Mouse (Mus musculus) retina, embryonic 14.5 days (tissue): ENCODE measurements around the gene Gm10309.
A peak's percentile ranks its signal among the peaks of the same experiment; 100 is the strongest.

Source experiments
- DNase-seq: peaks from one replicate; pipeline ENCODE4 v3.0.0-alpha.2; 2015; ENCODE audit warnings: low spot score

The Gm10309 gene

DNA sequence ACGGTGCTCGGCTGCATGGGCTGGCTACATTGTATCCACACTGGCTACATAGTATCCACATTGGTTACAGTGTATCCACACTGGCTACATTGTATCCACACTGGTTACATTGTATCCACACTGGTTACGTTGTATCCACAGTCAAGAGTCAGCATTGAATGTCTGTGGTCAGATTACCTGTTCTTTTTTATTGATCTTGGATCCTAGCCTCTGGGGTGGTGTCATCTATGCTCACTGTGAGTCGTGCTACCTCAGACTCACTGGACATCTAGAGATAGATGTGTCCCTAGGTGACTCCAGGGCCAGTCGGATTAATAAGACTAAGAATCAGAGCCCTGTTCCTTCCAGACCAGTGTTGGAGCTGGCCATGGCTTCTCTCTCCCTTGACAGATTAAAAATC lies 34.9 kb downstream of the Gm10309 start:
- no peak for DNase-seq

DNA sequence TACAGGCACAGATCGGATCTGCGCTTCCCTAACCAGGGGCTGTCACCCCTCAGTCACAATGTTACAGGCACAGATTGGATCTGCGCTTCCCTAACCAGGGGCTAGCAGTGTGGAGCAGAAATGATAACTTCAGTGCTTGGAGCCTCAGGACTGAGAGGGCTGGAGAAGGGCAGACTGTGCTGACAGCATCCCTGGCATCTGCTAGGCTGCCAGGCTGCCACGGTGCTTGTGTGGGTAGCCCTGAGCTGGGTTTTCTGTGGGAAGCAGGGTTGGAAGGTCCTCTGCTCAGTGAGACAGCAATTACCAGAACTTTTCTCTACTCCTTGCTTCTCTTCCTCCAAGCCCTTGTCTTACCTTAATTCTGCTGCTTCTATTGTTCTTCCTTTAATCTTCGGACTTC lies 37.1 kb downstream of the Gm10309 start:
- no peak for DNase-seq

GRCm38 (mm10) chr17:86467291-86467898 lies 37.6 kb downstream of the Gm10309 start:
- no peak for DNase-seq

- peak; percentile 26 for DNase-seq
These were observed 38.2 kb downstream of the Gm10309 start for GRCm38 (mm10) chr17:86466871-86467270.

DNA sequence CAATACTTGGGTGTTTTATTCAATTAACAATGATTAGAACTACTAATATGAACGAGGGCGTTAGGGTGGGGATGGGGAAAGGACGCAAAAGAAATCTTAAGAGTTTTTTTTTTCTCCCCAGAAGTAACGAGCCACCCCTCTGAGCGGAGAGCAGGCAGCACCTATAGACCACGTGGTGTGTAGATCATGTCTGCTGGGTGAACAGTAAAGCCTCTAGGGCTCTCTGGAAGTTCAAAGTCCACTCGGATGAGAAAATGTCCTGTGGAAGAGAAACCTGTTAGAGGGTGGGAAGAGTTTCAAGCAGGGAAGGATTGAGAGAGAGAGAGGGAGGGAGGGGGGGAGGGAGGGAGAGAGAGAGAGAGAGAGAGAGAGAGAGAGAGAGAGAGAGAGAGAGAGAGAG lies 38.6 kb downstream of the Gm10309 start:
- no peak for DNase-seq

DNA sequence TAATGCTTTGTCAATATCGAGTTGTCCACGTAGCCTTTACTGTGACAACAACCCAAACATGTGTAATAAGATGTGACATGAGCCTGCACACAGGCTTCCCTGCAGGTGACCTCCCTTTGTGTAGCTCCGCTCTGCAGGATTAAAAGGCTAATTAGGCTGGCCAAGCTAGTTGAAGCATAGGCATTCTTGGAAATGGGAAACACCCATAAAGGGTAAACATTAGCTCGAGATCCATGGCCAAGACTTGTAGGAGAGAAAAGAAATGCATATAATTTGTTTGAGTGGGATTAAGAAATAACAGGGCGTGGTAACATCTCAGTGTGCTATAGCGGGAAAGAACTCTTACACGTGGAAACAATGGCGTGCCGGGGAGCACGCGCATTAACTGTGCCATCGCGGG lies 39.2 kb downstream of the Gm10309 start:
- DNase-seq: peak; percentile 60

GRCm38 (mm10) chr17:86464689-86465363 lies 40.2 kb downstream of the Gm10309 start:
- peak; percentile 27 for DNase-seq

- no peak for DNase-seq
These were observed 40.8 kb downstream of the Gm10309 start for GRCm38 (mm10) chr17:86464197-86464596.

DNA sequence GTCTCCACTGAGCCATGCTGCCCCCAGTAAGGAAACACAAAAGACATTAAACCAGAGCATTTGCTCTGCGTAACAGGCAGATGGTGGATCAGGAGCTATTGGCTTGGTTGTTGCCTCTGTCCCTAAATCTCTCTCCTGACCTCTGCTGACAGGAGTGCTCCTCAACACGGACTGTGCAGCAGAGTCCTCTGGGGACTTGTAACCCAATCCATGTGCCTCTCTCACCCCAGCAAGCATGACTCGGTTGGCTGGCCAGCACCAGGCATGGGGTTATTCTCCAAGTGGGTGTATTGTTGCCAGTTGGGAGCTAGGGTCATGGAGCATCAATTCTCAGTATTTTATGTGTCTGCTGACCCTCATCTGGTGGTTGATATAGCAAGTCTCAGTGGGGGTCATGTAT lies 41.7 kb downstream of the Gm10309 start:
- DNase-seq: no peak

DNA sequence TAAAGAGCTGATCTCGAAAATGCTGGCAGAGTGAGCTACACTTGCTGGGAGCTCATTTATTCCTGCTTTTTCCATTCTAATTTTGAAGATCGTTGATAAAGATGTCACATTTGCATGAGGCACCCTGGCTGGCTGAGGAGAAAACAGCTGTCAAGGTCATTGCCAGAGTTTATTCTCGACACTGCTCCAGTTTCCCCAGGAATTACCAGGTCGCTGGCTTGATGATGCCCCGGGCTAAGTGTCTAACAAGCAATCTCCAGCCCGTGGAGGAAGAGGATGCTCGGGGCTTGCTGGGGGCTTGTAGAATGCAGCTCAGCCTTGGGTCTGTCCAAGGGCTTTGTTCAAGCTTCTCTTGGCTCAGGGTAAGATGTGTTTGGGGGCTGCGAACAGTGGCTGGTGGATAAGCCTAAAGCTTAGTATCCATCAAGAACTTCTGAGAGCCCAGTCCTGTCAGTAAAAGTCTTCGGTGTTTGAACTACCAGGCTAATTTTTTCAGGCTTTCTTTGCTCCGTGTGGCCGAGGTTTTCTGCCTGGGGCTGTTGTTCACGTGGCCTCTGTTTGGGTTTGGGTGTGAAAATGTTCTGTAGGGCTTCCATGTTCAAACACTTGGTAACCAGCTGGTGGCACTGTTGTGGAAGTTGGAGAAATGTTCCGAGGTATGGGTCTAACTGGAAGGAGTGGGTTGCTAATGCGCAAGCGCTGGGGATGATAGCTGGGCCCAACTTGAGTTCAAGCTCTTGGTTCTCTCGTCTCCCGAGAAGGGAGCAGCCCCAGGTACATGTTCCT lies 44.2 kb downstream of the Gm10309 start:
- DNase-seq: no peak

DNA sequence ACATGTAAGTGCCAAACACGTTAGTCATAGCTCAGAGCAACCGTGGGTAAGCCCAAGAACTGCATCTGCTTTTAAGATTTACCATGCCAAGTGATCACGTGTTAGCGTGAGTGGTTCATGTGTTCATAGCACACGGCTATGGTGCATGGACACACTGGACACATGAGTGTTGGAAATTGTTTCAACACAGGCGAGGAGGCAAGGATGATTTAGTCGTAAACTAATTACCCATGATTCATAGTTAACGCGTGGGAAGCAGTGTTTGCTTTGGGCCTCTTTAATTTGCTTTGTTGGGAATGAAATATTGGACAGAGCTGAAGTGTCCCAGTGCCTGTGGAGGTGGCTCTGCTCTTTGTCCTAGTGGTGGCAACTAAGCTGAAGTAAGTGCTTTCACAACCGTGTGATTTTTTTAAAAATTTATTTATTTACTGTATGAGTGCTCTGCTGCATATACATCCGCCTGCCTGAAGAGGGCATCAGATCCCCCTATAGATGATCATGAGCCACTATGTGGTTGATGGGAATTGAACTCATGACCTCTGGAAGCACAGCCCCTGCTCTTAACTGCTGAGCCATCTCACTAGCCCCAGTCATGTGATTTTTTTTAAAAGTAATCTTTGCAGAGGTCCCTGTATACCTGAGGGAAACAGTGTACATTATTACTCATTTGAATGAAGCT lies 46.6 kb downstream of the Gm10309 start:
- DNase-seq: no peak

DNA sequence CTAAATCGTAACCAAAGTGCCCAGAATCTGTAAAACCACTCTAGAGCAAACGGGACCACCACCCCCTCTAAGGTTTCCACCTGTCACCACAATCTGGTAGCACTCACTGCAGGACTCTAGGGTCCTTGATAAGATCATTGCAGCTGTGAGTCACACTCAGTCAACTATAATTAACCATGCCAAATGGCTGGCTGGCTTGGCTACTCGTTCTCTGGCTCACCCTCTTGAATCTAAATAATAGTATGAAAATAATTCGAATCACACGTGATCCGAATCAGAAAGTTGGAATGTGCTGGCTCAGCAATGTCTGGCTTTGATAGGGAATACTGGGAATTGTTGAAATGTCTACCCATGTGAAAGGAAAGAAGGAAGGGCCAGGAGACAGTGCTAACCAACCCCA lies 48.5 kb downstream of the Gm10309 start:
- DNase-seq: no peak

GRCm38 (mm10) chr17:86454351-86454706 lies 50.7 kb downstream of the Gm10309 start:
- DNase-seq: no peak

DNA sequence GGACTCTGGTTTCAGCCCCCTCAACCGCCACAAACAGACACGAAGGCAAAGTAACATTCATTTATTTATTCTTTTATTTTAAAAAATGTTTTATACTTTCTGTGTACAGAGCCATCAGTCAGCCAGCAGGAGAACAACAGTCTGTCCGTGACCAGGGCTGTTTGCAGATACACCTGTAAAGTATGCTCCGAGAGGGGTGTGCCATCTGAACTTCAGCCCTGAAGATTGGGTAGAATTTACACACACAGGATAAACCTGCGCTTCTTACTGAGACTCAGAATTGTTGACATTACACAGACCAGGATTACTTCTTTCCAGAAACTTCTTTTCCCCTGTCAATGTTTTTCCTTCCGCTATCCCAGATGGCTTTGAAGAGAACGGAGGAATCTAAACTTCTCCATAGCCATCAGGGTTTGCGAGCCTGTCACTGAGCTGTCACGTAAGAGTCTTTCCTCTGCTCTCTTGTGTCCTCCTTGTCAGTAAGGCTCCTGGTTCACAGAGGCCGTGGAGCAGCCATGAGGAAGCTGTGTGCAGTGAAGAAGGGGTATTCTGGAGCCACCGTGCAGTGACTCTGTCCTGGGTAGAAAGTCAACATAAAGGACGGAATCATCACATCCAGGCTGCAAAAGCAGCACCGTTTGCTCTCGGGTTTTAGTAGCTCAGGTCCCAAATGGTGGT lies 51.2 kb downstream of the Gm10309 start:
- DNase-seq: no peak

DNA sequence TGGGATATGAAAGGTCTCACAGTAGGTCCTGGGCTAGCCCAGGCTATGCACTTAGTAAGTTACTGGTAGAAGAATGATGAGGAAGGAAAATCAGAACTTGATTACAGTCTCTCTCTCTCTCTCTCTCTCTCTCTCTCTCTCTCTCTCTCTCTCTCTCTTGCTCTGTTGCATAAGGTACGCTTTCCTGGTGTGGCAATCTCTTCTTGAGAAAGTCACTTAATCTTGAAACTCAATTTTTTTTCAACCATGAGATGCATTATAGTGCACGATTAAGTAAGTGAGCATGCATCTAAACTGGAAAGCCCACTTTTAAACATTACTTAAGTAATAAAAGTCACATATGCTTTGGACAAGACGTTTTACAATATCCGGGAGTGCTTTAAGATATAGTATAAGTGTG lies 52.1 kb downstream of the Gm10309 start:
- no peak for DNase-seq
